Mouse (Mus musculus): ENCODE data around the gene Slc4a5. TPM values are rescaled to one million over a fixed set of nuclear protein-coding genes. Genes with fewer than 3 reads are reported as not detected.
A peak's percentile ranks its signal among the peaks of the same experiment; 100 is the strongest.

Gene Slc4a5
- not detected in 2 replicates for polyA plus RNA-seq (2012; ENCODE audit: insufficient read depth, insufficient read length, missing spikeins)

DNA sequence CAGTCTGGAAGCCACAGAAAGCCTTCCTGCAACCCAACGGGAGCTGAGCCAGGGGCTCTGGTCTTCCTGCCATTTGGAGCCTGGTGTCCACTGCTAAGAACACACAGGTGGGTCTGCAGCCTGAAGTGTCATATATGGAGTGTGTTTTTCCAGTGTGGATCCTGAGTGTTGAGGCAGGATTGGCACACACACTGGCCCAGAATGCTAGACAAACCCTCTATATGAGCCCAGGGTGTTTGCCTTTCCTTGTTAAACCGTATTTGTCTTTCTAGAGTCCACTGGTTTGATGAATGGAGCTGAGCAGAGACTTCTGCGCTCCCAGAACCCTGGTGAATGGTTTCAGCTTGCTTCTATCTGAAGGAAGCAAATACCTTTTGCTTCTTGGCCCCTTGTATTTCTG, at the start of gene Slc4a5:
TSS of gene Slc4a5 (plus strand) at position 15 of the 400 bp plus-strand sequence.
- H3K27ac ChIP-seq (replicated peaks; ENCODE audit: low read depth, low read length) = no peak within 1 kb of the TSS
- H3K4me3 ChIP-seq (ENCODE audit: insufficient read depth, low read depth, low read length) = no peak within 1 kb of the TSS
- no peaks in the 10 kb centered on the region for H3K4me1 ChIP-seq (ENCODE audit: control insufficient read depth, insufficient read depth, insufficient read length, low read length)

DNA sequence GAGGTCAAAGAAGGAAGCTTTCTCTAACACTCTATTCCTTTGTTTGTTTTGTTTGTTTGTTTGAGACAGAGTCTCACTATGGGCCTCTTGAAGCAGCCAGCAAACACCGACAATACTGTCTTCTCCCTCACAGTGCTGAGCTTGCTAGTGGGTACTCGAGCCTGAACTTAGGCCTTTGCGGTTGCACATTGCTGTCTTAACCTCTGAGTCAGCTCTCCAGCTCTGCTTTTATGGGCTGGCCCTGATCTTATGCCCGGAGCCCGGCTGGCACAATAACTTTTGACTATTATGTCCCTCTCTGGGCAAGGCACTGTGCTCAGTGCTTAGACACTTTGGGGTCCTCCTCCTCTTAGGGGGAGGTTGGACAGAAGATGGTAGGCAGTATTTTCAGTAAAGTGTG, 49.8 kb upstream of the Slc4a5 start:
- Histone ChIP-seq H3K4me3 (ENCODE audit: insufficient read depth, low read depth, low read length) (no peak overlapping the region), H3K27ac (replicated peaks; ENCODE audit: low read depth, low read length) (peak overlapping the region; percentile 76), H3K4me1 (ENCODE audit: control insufficient read depth, insufficient read depth, insufficient read length, low read length) (peaks cover 23% of the 10 kb centered on the region)

DNA sequence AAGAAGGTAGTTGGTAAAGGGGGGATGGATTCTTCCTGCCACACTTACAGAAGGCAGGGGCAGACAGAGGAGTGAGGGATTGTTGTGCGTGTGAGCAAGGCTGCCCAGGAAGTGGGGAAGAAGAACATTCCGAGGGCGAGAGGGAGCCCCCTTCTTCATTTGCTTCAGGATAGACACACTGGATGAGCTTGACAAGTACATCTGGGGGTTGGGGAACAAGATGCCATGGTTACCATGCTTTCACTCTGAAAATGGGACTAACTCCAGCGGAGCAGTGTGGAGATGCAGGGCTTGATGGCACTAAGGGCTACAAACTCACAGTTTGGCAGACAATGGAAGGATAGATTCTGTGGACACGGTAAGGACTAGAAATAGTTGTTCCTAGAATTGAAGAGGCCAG, 48.6 kb upstream of the Slc4a5 start:
- Histone ChIP-seq H3K27ac (replicated peaks; ENCODE audit: low read depth, low read length) (peak overlapping the region; percentile 69), H3K4me3 (ENCODE audit: insufficient read depth, low read depth, low read length) (no peak overlapping the region), H3K4me1 (ENCODE audit: control insufficient read depth, insufficient read depth, insufficient read length, low read length) (peaks cover 23% of the 10 kb centered on the region)

DNA sequence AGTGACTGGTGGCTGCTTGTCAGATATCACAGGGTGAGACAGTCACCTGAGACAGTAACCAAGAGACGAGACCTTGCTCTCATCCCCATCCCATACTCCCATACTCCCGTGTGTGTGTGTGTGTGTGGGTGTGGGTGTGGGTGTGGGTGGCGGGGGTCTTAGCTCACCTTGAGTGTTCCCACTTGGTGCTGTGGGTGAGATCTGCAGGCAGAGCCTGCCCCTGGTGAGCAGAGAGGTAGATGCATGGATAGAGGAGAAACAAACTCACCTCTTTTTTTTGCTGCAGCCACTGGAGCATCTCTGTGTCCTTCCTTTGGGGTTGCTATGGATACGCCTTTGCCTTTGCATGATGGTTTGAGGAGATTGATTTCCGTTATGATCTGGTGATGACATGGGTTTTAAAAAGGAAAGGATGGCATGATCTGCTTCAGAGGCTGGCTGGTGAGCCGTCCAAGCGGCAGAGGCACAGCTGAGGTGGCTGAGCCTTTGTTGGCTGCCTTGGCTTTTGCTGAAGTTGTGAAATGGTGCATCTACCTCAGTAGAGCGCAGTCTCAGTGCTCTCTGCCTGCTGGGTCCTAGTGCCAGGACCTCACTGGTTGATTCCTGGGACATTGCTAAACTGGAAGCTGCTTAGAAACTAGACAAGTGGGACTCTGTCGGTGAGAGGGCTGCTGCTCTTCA, 47.2 kb upstream of the Slc4a5 start:
- Histone ChIP-seq H3K4me1 (ENCODE audit: control insufficient read depth, insufficient read depth, insufficient read length, low read length) (peaks cover 23% of the 10 kb centered on the region), H3K27ac (replicated peaks; ENCODE audit: low read depth, low read length) (no peak overlapping the region), H3K4me3 (ENCODE audit: insufficient read depth, low read depth, low read length) (no peak overlapping the region)

DNA sequence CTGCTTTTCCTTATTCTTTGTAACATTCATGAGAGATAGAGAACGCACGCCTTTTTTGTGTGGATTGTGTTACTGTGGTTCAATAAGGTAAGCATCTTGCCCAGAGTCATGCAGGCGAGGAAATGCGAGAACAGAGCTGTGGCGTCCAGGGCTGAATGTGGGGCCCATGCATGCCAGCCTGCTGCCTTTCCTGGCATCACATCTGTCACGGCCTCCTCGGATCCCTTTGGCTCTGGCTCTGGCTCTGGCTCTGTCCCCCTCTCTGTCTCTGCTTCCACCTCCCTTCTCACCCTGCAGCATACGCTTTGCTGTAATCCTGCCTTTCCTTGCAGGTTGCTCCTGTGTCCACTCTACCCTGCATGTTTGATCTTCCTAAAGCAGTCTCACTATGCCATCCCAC, 43.6 kb upstream of the Slc4a5 start:
- H3K4me3 ChIP-seq (ENCODE audit: insufficient read depth, low read depth, low read length) = no peak overlapping the region
- no peak overlapping the region for H3K27ac ChIP-seq (replicated peaks; ENCODE audit: low read depth, low read length)
- peaks cover 12% of the 10 kb centered on the region for H3K4me1 ChIP-seq (ENCODE audit: control insufficient read depth, insufficient read depth, insufficient read length, low read length)

DNA sequence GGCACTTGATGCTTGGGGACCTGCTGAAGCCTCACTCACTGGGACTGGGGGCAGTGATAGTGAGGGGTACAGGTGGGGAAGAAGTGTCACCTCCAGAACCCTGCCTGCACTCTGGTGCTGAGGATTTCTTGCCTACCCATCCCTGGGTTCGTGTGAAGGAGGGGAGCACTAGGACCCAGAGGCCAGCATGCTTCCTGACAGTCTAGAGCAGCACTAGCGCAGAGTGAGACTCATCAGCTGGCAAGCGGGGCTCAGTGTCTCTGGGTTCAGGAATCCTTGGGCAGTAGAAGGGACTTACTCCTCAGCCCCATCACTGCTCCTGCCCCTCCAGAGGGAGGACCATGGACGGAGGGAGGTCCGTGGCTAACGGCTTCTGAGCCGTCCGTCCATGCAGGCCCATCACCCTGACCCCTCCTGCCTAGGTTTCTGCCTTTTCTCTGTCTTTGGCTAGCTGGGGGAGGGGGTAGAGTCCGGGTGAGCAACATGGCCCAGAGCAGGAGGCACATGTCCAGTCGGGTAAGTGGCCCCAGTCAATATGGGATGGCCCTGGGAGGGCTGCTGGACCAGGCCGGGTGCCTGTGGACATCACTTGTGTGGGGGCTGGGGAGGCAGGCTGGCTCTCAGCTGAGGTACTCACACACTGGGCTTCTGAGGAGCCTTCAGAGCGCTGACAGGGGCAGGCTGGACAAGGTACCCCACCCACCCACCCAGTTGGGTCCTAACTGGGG, 40.1 kb upstream of the Slc4a5 start:
- H3K27ac ChIP-seq (replicated peaks; ENCODE audit: low read depth, low read length) = no peak overlapping the region
- H3K4me3 ChIP-seq (ENCODE audit: insufficient read depth, low read depth, low read length) = no peak overlapping the region
- H3K4me1 ChIP-seq (ENCODE audit: control insufficient read depth, insufficient read depth, insufficient read length, low read length) = no peaks in the 10 kb centered on the region; the same call in 1 of the 2 replicates

DNA sequence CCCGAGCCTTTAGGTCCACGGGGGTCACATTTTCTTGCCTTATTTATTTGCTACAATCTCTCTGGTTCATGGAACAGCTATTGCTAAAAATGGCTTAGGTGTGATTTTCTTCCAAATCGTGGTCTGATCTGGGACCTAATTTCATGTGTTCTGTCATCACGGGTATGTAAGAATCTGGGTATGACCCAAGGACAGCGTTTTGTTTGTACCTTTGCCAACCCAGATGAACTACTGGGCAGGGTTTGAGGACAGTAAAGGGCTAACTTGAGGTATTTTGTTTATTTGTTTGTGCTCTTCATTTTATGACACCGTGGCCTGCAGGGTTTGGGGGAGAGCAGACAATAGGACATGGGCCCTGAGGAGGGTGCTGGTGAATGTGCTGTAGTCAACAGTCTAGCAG, 39.0 kb upstream of the Slc4a5 start:
- H3K4me1 ChIP-seq (ENCODE audit: control insufficient read depth, insufficient read depth, insufficient read length, low read length) = no peaks in the 10 kb centered on the region; the same call in 1 of the 2 replicates
- no peak overlapping the region for H3K4me3 ChIP-seq (ENCODE audit: insufficient read depth, low read depth, low read length)
- H3K27ac ChIP-seq (replicated peaks; ENCODE audit: low read depth, low read length) = no peak overlapping the region

DNA sequence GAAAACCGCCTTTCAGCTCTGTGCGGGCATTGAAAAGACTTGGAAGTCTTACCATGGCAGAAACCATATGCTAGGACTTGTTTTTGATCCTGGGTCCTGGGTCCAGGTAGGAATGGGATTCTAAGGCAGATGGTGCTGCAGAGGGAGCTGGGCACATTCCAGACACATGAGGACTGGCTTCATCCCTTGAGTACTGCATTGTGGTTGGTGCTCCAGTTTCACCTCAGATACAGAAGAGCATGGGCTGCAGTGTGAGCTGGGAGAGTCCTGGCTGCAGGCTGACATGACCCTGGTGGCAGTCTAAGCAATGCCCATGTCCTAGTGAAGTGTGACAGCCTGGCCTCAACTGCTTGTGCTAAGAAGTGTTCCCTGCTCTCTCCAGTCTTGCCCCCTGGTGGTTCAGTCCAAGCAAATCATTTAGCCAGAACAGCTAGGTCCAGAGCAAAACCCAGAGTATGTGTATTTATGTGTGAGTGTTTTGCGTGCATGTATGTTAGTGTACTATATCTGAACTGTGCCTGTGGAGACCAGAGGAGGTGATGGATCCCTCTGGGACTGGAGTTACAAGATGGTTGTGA, 34.7 kb upstream of the Slc4a5 start:
- Histone ChIP-seq H3K27ac (replicated peaks; ENCODE audit: low read depth, low read length) (no peak overlapping the region), H3K4me3 (ENCODE audit: insufficient read depth, low read depth, low read length) (no peak overlapping the region), H3K4me1 (ENCODE audit: control insufficient read depth, insufficient read depth, insufficient read length, low read length) (no peaks in the 10 kb centered on the region)

DNA sequence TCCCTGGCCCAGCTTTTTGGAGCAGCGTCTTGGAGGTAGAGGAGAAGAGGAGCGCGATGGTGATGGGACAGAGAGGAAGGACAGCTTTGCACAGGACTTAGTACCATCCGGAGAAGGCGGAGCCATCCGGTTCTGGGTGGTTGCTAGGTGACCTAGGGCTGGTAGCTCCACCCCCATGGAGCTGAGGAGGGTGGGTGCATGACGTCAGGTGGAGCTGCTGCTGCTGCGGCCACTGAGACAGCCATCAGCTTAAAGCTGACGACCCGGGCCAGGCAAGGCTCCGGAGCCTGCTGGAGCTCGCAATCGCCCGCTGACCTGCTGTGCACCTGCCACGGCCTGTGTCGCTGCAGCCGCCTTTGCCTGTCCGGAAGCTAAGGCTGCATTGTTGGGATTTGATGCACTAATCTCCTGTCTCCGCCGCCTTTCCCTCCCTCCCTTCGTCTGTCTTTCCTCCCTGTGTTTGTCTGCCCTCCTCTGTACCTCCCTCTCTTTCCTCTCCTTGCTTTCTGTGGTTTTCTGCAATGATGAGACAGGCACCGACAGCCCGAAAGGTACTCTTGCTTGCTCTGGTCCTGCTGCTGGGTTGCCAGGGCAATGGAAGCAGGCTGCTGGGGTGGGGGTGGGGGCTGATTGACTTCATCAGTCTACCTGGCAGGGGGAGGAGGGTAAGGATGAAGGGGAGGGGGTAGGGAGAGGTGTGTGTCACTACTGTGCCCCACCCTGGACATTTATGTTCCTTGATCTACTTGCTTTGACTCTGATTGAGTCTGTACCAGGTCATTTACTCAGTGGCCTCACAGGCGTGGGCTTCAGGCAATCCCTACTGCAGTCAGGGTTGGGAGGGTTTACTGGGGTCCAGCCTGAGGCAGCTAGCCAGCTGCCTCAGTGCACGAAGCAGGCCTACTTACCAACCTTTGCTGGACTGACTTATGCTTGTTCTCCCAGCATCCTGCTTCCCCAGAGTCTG, 33.5 kb upstream of the Slc4a5 start:
- Histone ChIP-seq H3K27ac (replicated peaks; ENCODE audit: low read depth, low read length) (no peak overlapping the region), H3K4me1 (ENCODE audit: control insufficient read depth, insufficient read depth, insufficient read length, low read length) (no peaks in the 10 kb centered on the region), H3K4me3 (ENCODE audit: insufficient read depth, low read depth, low read length) (no peak overlapping the region)

DNA sequence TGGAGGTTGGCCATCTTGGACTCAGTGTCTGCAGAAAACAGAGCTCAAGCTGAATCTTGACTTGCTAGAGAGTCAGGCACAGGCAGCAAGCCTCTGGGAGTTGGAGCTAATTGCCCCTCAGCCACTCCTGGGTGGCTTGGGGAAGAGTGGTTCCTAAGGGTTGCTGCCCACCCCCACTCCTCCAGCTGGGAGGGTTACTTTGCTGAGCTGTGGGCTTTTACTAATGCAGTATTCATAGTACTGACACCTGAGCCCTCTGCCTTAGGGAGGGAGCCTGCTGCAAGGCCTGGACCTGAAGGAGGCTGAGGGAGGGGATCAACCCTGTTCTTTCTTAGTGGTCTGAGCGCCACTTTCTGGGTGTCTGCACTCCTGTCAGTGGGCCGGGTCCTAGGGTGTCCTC, 32.7 kb upstream of the Slc4a5 start:
- Histone ChIP-seq H3K27ac (replicated peaks; ENCODE audit: low read depth, low read length) (no peak overlapping the region), H3K4me3 (ENCODE audit: insufficient read depth, low read depth, low read length) (no peak overlapping the region), H3K4me1 (ENCODE audit: control insufficient read depth, insufficient read depth, insufficient read length, low read length) (no peaks in the 10 kb centered on the region)

DNA sequence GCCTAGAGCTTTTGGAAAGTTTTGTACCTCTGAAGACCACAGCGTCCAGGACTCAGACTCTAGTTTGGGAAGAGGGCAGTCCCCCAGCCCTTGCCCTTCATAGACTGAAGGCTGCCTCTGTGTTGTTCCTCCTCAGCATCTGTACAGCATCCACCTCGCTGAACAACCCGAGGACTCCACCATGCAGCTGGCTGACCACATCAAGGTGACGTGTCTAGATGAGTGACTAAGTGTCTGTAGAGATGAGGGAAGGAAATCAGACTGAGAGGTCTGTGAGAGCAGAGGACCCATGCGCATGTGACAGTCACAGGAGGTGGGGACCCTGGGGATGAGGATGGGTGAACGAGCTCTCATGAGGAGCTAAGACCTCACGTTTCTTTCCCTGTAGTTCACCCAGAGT, 26.1 kb upstream of the Slc4a5 start:
- H3K4me1 ChIP-seq (ENCODE audit: control insufficient read depth, insufficient read depth, insufficient read length, low read length) = no peaks in the 10 kb centered on the region
- H3K27ac ChIP-seq (replicated peaks; ENCODE audit: low read depth, low read length) = no peak overlapping the region
- no peak overlapping the region for H3K4me3 ChIP-seq (ENCODE audit: insufficient read depth, low read depth, low read length)

DNA sequence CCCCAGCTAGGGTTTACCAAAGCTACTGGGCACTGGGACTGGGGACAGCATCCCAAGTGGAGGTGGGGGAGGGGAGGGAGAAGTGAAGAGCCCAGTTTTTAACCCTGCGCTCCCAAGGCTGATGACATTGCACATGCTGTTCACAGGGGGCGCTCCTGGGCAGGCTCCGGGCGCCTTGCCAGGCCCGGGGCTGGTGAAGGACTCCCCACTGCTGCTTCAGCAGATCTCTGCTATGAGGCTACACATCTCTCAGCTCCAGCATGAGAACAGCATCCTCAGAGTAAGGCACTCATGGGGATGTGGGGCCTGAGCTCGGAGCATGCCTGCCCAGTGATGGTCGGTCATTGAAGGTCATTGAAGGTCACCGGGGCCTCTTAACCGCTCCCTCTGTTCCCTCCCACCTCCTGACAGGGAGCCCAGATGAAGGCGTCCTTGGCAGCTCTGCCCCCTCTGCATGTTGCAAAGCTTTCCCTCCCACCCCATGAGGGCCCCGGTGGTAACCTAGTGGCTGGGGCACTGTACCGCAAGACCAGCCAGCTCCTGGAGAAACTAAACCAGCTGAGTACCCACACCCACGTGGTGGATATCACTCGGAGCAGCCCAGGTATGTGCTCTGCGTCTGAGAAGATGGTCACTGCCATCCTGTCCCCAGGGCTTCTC, 22.2 kb upstream of the Slc4a5 start:
- Histone ChIP-seq H3K4me1 (ENCODE audit: control insufficient read depth, insufficient read depth, insufficient read length, low read length) (no peaks in the 10 kb centered on the region), H3K27ac (replicated peaks; ENCODE audit: low read depth, low read length) (no peak overlapping the region), H3K4me3 (ENCODE audit: insufficient read depth, low read depth, low read length) (no peak overlapping the region)

DNA sequence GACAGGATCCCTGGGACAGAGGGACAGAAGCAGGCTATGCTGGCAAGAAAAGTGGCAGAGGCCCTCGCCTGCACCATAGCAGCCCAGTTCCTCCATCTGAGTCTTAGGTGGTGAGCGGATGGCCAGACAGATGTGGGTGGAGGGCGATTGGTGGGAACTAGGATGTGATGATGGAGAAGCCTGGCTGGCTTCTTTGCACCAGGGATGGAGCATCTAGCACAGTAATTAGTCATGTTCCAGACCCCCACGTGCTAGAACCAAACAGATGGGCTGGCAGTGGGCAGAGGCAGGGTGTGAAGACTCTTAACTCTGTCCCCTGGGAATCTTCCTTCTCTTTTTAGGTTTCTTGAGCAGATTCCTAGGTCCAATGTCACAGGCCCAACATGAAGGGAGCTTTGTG, 16.3 kb upstream of the Slc4a5 start:
- no peak overlapping the region for H3K4me3 ChIP-seq (ENCODE audit: insufficient read depth, low read depth, low read length)
- H3K4me1 ChIP-seq (ENCODE audit: control insufficient read depth, insufficient read depth, insufficient read length, low read length) = no peaks in the 10 kb centered on the region
- H3K27ac ChIP-seq (replicated peaks; ENCODE audit: low read depth, low read length) = no peak overlapping the region

DNA sequence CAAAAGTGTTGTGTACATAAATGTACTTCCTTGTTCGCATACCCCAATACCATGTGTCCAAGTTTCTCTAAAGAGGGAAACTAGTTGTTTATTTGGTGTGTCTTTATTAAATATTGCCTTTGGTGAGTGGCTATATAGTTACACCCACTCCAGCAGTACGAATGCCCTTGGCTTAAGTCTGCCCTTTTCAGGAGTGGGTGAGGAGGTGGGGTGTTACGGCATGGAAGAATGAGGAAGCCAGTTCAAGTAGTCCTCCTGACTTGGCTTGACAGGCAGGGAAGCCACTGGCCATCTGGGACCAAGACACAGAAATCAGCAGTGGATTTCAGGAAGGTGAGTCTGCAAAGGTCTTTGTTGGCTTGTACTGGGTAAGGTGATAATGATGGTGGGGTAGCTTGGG, 13.8 kb upstream of the Slc4a5 start:
- no peak overlapping the region for H3K4me3 ChIP-seq (ENCODE audit: insufficient read depth, low read depth, low read length)
- no peak overlapping the region for H3K27ac ChIP-seq (replicated peaks; ENCODE audit: low read depth, low read length)
- no peaks in the 10 kb centered on the region for H3K4me1 ChIP-seq (ENCODE audit: control insufficient read depth, insufficient read depth, insufficient read length, low read length)
